Mouse (Mus musculus): ENCODE data around the gene Aunip. TPM values are rescaled to one million over a fixed set of nuclear protein-coding genes. Genes with fewer than 3 reads are reported as not detected.

Gene Aunip
- polyA plus RNA-seq, 1 experiment from 2014 or later, result 10.7 TPM

- TF ChIP-seq CTCF (IDR thresholded peaks at IDR 0.05; ENCODE audit: low read depth), result no peak
- no peak overlapping the region for H3K4me2 ChIP-seq
- H3K9me3 ChIP-seq (ENCODE audit: low read depth, low read length), result no peaks in the 10 kb centered on the region
- DNase-seq, result no peak
- H3K4me3 ChIP-seq (ENCODE audit: low read depth, low read length), result no peak overlapping the region
- WGBS, result 78% methylated on average over 4 of the region's 4 CpGs
- H3K4me1 ChIP-seq (ENCODE audit: insufficient read depth), result no peaks in the 10 kb centered on the region
- no peaks in the 10 kb centered on the region for H3K36me3 ChIP-seq (ENCODE audit: insufficient read depth)
- no peaks in the 10 kb centered on the region for H3K27me3 ChIP-seq (ENCODE audit: insufficient read depth, low read length)
- H3K27ac ChIP-seq (ENCODE audit: low read depth), result no peak overlapping the region
- ATAC-seq (ENCODE audit: insufficient read depth), result no peak
- H3K9ac ChIP-seq, result no peak overlapping the region
These were observed 7.0 kb upstream of the Aunip start for GRCm38 (mm10) chr4:134503686-134504357.

GRCm38 (mm10) chr4:134505303-134505789 is 5.5 kb upstream of the Aunip start:
- no peak overlapping the region for H3K9ac ChIP-seq
- no peaks in the 10 kb centered on the region for H3K9me3 ChIP-seq (ENCODE audit: low read depth, low read length)
- ATAC-seq (ENCODE audit: insufficient read depth) (no peak), DNase-seq (no peak)
- no peaks in the 10 kb centered on the region for H3K4me1 ChIP-seq (ENCODE audit: insufficient read depth)
- no peaks in the 10 kb centered on the region for H3K36me3 ChIP-seq (ENCODE audit: insufficient read depth)
- WGBS, result 85% methylated on average over 4 of the region's 4 CpGs
- no peak overlapping the region for H3K4me2 ChIP-seq
- no peak overlapping the region for H3K4me3 ChIP-seq (ENCODE audit: low read depth, low read length)
- no peaks in the 10 kb centered on the region for H3K27me3 ChIP-seq (ENCODE audit: insufficient read depth, low read length)
- no peak for TF ChIP-seq CTCF (IDR thresholded peaks at IDR 0.05; ENCODE audit: low read depth)
- no peak overlapping the region for H3K27ac ChIP-seq (ENCODE audit: low read depth)

- Histone ChIP-seq H3K27me3 (ENCODE audit: insufficient read depth, low read length) (no peaks in the 10 kb centered on the region), H3K4me3 (ENCODE audit: low read depth, low read length) (no peak overlapping the region), H3K27ac (ENCODE audit: low read depth) (no peak overlapping the region), H3K4me1 (ENCODE audit: insufficient read depth) (no peaks in the 10 kb centered on the region), H3K36me3 (ENCODE audit: insufficient read depth) (no peaks in the 10 kb centered on the region), H3K9ac (no peak overlapping the region), H3K4me2 (no peak overlapping the region), H3K9me3 (ENCODE audit: low read depth, low read length) (no peaks in the 10 kb centered on the region)
- TF ChIP-seq CTCF (IDR thresholded peaks at IDR 0.05; ENCODE audit: low read depth), result no peak
- WGBS, result 67% methylated on average over 3 of the region's 4 CpGs
- DNase-seq (no peak), ATAC-seq (ENCODE audit: insufficient read depth) (no peak)
These were observed 4.7 kb upstream of the Aunip start for GRCm38 (mm10) chr4:134505966-134506594.

- H3K36me3 ChIP-seq (ENCODE audit: insufficient read depth), result no peaks in the 10 kb centered on the region
- no peaks in the 10 kb centered on the region for H3K4me1 ChIP-seq (ENCODE audit: insufficient read depth)
- DNase-seq, result no peak
- TF ChIP-seq CTCF (IDR thresholded peaks at IDR 0.05; ENCODE audit: low read depth), result no peak
- no peak for ATAC-seq (ENCODE audit: insufficient read depth)
- H3K9ac ChIP-seq, result no peak overlapping the region
- no peaks in the 10 kb centered on the region for H3K9me3 ChIP-seq (ENCODE audit: low read depth, low read length)
- WGBS, result 82% methylated on average over 19 of the region's 19 CpGs
- H3K27ac ChIP-seq (ENCODE audit: low read depth), result no peak overlapping the region
- H3K4me2 ChIP-seq, result no peak overlapping the region
- no peak overlapping the region for H3K4me3 ChIP-seq (ENCODE audit: low read depth, low read length)
- H3K27me3 ChIP-seq (ENCODE audit: insufficient read depth, low read length), result no peaks in the 10 kb centered on the region
These were observed 4.1 kb upstream of the Aunip start for GRCm38 (mm10) chr4:134506713-134507112.

- 76% methylated on average over 4 of the region's 4 CpGs for WGBS
- no peak for DNase-seq
- no peak for TF ChIP-seq CTCF (IDR thresholded peaks at IDR 0.05; ENCODE audit: low read depth)
- H3K27ac ChIP-seq (ENCODE audit: low read depth), result no peak overlapping the region
- no peaks in the 10 kb centered on the region for H3K27me3 ChIP-seq (ENCODE audit: insufficient read depth, low read length)
- peak overlapping the region; percentile 89 for H3K4me2 ChIP-seq
- peak overlapping the region; percentile 67; the same call in 1 of the 2 replicates for H3K4me3 ChIP-seq (ENCODE audit: low read depth, low read length)
- H3K9ac ChIP-seq, result no peak overlapping the region
- H3K36me3 ChIP-seq (ENCODE audit: insufficient read depth), result peaks cover 4% of the 10 kb centered on the region; the same call in 1 of the 2 replicates
- peak; percentile 7; the same call in 1 of the 2 replicates for ATAC-seq (ENCODE audit: insufficient read depth)
- peaks cover 6% of the 10 kb centered on the region; the same call in 1 of the 2 replicates for H3K4me1 ChIP-seq (ENCODE audit: insufficient read depth)
- no peaks in the 10 kb centered on the region for H3K9me3 ChIP-seq (ENCODE audit: low read depth, low read length)
These were observed 403 bp upstream of the Aunip start for GRCm38 (mm10) chr4:134510396-134510795.

- ATAC-seq (ENCODE audit: insufficient read depth) (no peak), DNase-seq (no peak)
- Histone ChIP-seq H3K4me2 (peak overlapping the region; percentile 89), H3K9me3 (ENCODE audit: low read depth, low read length) (no peaks in the 10 kb centered on the region), H3K36me3 (ENCODE audit: insufficient read depth) (peaks cover 4% of the 10 kb centered on the region; the same call in 1 of the 2 replicates), H3K27ac (ENCODE audit: low read depth) (0 out of 2 replicates have a peak overlapping the region, but pooled peaks have one; percentile 10), H3K9ac (peak overlapping the region; percentile 71), H3K27me3 (ENCODE audit: insufficient read depth, low read length) (no peaks in the 10 kb centered on the region), H3K4me1 (ENCODE audit: insufficient read depth) (peaks cover 6% of the 10 kb centered on the region; the same call in 1 of the 2 replicates), H3K4me3 (ENCODE audit: low read depth, low read length) (peak overlapping the region; percentile 67)
- WGBS, result 67% methylated on average over 6 of the region's 6 CpGs
- TF ChIP-seq CTCF (IDR thresholded peaks at IDR 0.05; ENCODE audit: low read depth), result no peak
These were observed 931 bp downstream of the Aunip start for GRCm38 (mm10) chr4:134511730-134512129.

GRCm38 (mm10) chr4:134512798-134513197 is 2.0 kb downstream of the Aunip start:
- Histone ChIP-seq H3K4me2 (peak overlapping the region; percentile 89), H3K27me3 (ENCODE audit: insufficient read depth, low read length) (no peaks in the 10 kb centered on the region), H3K4me1 (ENCODE audit: insufficient read depth) (peaks cover 6% of the 10 kb centered on the region; the same call in 1 of the 2 replicates), H3K36me3 (ENCODE audit: insufficient read depth) (peaks cover 4% of the 10 kb centered on the region; the same call in 1 of the 2 replicates), H3K27ac (ENCODE audit: low read depth) (no peak overlapping the region), H3K9ac (no peak overlapping the region), H3K9me3 (ENCODE audit: low read depth, low read length) (no peaks in the 10 kb centered on the region), H3K4me3 (ENCODE audit: low read depth, low read length) (peak overlapping the region; percentile 8)
- peak; percentile 91 for DNase-seq
- 0 out of 2 replicates have a peak, but pooled peaks have one; percentile 16 for ATAC-seq (ENCODE audit: insufficient read depth)
- WGBS, result 14% methylated on average over 15 of the region's 15 CpGs
- TF ChIP-seq CTCF (IDR thresholded peaks at IDR 0.05; ENCODE audit: low read depth), result peak; percentile 72

Data from lung, embryonic 14.5 days (tissue).